Mouse (Mus musculus) kidney, postnatal 0 days (tissue): ENCODE results near the gene Slc25a4. TPM values are rescaled to one million over a fixed set of nuclear protein-coding genes. Genes with fewer than 3 reads are reported as not detected.

Source experiments
- ATAC-seq: fragments of 200-750 bp; cut with Nextera tagmentation; replicated peaks from 2 replicates; pipeline ENCODE4 v1.8.0; 2017; ENCODE audit warnings: low read depth, moderate number of reproducible peaks, moderate TSS enrichment, moderate library complexity; ENCODE audit not compliant: low FRiP score
- DNase-seq: peaks from one replicate; pipeline ENCODE4 v3.0.0-alpha.2; 2016; ENCODE audit warnings: low spot score
- H3K27ac ChIP-seq: fragments of 300-500 bp; sonication (generic); 2 replicates; pipeline ENCODE4 v1.5.1; 2014; ENCODE audit warnings: mild to moderate bottlenecking
- H3K27me3 ChIP-seq: fragments of 300-500 bp; sonication (generic); 2 replicates; pipeline ENCODE4 v1.6.1; 2014; ENCODE audit warnings: low read length, mixed read lengths; ENCODE audit not compliant: insufficient read depth
- H3K36me3 ChIP-seq: fragments of 300-500 bp; sonication (generic); 2 replicates; pipeline ENCODE4 v1.6.1; 2014; ENCODE audit warnings: low read length, mixed read lengths; ENCODE audit not compliant: insufficient read depth
- H3K4me1 ChIP-seq: fragments of 300-500 bp; sonication (generic); replicated peaks from 2 replicates; pipeline ENCODE4 v1.6.1; 2014; ENCODE audit warnings: antibody characterized with exemption, low read length, mixed read lengths; ENCODE audit not compliant: insufficient read depth
- H3K4me2 ChIP-seq: fragments of 300-500 bp; sonication (generic); 2 replicates; pipeline ENCODE4 v1.6.1; 2014; ENCODE audit warnings: mild to moderate bottlenecking, low read length, moderate library complexity, mixed read lengths
- H3K4me3 ChIP-seq: fragments of 300-500 bp; sonication (generic); replicated peaks from 2 replicates; pipeline ENCODE4 v1.5.1; 2014; ENCODE audit warnings: low read depth, low read length
- H3K9ac ChIP-seq: fragments of 300-500 bp; sonication (generic); 2 replicates; pipeline ENCODE4 v1.6.1; 2014; ENCODE audit warnings: low read depth, low read length
- H3K9me3 ChIP-seq: fragments of 300-500 bp; sonication (generic); replicated peaks from 2 replicates; pipeline ENCODE4 v1.6.1; 2016; ENCODE audit warnings: low read length, inconsistent platforms, mixed read lengths
- CTCF ChIP-seq: IDR thresholded peaks from 2 replicates; pipeline ENCODE4 v1.5.1; 2016; ENCODE audit warnings: antibody characterized with exemption, low read depth, mild to moderate bottlenecking, moderate library complexity
- WGBS: fragments of 180-500 bp; shearing (Covaris S2); extraction: QIAGEN DNeasy Blood & Tissue Kit; methylation state at CpG from one replicate; pipeline ENCODE4 v1.1.7; 2014; 5-methylcytosine and 5-hydroxymethylcytosine counted together
- polyA plus RNA-seq: library from polyadenylated mRNA; unstranded; fragments of >200 nt; fragmentation: Nextera tagmentation; extraction: Ambion mirVana; gene quantifications from 2 replicates; pipeline ENCODE4 v1.2.1, GENCODE M21; 2015

Slc25a4 gene
- polyA plus RNA-seq, 1 experiment from 2014 or later: 835 TPM

DNA sequence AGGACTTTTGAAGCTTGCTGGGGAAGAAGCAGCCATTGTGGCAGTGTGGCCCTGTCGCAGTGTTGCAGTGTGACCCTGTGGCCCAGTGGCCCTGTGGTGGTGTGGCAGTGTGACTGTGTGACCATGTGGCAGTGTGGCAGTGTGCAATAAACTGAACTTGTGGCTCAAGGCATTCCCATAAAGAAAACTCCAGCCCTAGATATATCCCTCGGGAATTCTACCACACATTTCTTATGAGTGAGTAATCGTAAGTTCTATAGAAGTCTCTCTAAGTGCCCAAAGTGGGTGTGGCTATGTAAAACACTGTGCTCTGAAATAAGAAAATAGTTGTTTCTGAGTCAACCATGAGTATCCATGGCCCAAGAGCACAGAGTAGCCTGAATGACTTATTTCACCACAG lies 14.4 kb upstream of the Slc25a4 start:
- no peak overlapping the region for H3K27ac ChIP-seq
- no peak overlapping the region for H3K4me2 ChIP-seq
- H3K36me3 ChIP-seq: no peaks in the 10 kb centered on the region
- H3K9ac ChIP-seq: no peak overlapping the region
- no peaks in the 10 kb centered on the region for H3K4me1 ChIP-seq
- DNase-seq (no peak), ATAC-seq (no peak)
- no peak overlapping the region for H3K4me3 ChIP-seq
- TF ChIP-seq CTCF: no peak
- H3K27me3 ChIP-seq: no peaks in the 10 kb centered on the region
- 59% methylated on average over 3 of the region's 3 CpGs for WGBS
- H3K9me3 ChIP-seq: no peaks in the 10 kb centered on the region

DNA sequence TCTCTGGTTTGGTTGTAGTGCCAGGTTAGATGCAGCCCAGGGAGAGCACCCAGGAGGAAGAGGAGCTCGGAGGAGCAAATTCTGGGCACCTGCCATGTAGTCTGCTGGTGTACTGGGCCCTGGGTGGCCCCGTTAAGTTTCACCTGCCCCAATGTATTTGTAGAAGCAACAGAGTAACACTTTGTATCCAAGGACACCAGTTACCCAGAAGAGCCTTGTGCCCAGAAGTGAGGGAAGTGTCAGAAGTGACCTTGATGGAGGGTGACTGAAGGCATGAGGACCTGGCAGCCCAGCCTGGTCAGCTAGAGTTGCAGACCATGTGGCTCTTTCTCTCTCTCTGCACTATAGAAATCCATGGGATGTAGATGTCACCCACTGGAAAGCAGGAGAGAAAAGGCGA lies 9.5 kb upstream of the Slc25a4 start:
- no peak overlapping the region for H3K9ac ChIP-seq
- H3K4me1 ChIP-seq: no peaks in the 10 kb centered on the region
- no peaks in the 10 kb centered on the region for H3K9me3 ChIP-seq
- DNase-seq: no peak
- H3K36me3 ChIP-seq: no peaks in the 10 kb centered on the region
- whole genome bisulfite sequencing: 75% methylated on average over 3 of the region's 3 CpGs
- no peak for TF ChIP-seq CTCF
- no peak for ATAC-seq
- no peak overlapping the region for H3K27ac ChIP-seq
- no peak overlapping the region for H3K4me2 ChIP-seq
- H3K4me3 ChIP-seq: no peak overlapping the region
- H3K27me3 ChIP-seq: no peaks in the 10 kb centered on the region

DNA sequence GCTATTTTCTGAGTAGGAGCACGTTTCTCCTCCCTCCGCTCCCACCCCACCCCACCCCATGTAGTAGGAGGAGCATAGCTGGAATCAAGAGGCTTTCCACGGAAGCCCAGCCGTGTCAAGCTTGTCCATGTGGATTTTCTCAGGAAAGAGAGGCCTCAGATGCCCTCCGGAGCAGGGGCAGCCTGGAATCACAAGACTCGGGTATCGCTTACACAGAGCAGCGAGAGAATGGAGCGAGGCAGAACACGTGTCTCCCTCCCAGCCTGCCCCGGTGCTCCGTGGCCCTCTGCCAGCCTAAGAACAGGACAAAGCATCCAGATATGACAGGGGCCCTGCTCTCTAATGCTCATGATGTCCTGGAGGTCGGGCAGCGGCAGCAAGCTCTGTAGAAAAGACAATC lies 5.8 kb upstream of the Slc25a4 start:
- Histone ChIP-seq H3K36me3 (no peaks in the 10 kb centered on the region), H3K9ac (peak overlapping the region; percentile 49), H3K4me1 (peaks cover 1% of the 10 kb centered on the region), H3K27me3 (no peaks in the 10 kb centered on the region), H3K9me3 (no peaks in the 10 kb centered on the region), H3K4me3 (peak overlapping the region; percentile 27), H3K4me2 (peak overlapping the region; percentile 58), H3K27ac (no peak overlapping the region)
- 2% methylated on average over 14 of the region's 14 CpGs for WGBS
- TF ChIP-seq CTCF: no peak
- ATAC-seq (peak; percentile 84), DNase-seq (peak; percentile 87)

DNA sequence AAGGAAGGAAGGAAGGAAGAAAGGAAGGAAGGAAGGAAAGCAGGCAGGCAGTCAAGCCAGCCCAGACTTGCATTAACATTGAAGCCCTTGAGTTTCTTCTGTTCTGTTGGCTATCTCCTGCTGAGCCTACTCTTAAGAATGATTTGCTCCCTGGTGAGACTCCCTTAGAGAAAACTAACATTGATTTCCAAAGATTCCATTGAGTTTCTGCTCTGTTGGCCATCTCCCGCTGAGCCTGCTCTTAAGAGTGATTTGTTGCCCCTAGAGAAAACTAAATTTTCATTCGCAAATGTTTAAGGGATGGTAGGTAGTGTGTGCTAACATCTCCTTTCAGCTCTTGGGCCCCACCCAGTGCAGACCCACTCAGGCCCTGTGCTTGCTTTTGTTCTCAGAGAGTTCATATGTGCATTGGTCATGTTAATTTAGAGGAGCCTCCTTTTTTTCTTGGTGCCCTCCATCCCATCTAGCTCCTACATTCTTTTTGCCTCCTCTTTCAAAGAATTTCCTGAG lies 2.9 kb upstream of the Slc25a4 start:
- Histone ChIP-seq H3K27ac (no peak overlapping the region), H3K4me3 (no peak overlapping the region), H3K27me3 (no peaks in the 10 kb centered on the region), H3K4me2 (no peak overlapping the region), H3K9me3 (no peaks in the 10 kb centered on the region), H3K9ac (no peak overlapping the region), H3K36me3 (peaks cover 2% of the 10 kb centered on the region; the same call in 1 of the 2 replicates), H3K4me1 (peaks cover 15% of the 10 kb centered on the region)
- TF ChIP-seq CTCF: no peak
- no peak for DNase-seq
- no peak for ATAC-seq
- WGBS: 55% methylated on average over 2 of the region's 2 CpGs

DNA sequence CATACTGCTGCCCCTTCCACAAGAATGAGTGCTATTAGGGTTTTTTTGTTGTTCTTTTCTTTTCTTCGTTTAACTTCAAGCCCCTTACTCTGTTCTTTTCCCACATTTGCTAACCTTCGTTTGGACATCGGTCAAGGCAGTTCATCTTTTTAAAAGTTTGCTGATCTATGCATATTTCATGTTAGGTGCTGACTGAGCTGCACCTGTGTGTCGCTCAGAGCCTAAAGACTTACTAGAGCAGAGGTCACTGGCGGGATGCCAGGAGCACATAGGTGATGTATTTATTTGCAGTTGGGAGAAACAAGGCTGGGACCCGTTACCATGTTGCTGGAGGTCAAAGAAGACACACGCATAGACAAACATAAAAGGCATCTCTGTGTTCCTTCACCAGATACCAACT lies 1.1 kb upstream of the Slc25a4 start:
- Histone ChIP-seq H3K9me3 (no peaks in the 10 kb centered on the region), H3K4me3 (no peak overlapping the region), H3K27ac (peak overlapping the region; percentile 98), H3K36me3 (peaks cover 20% of the 10 kb centered on the region; the same call in 1 of the 2 replicates), H3K9ac (no peak overlapping the region), H3K27me3 (no peaks in the 10 kb centered on the region), H3K4me1 (peaks cover 24% of the 10 kb centered on the region), H3K4me2 (peak overlapping the region; percentile 79; the same call in 1 of the 2 replicates)
- ATAC-seq: no peak
- no peak for DNase-seq
- WGBS: 39% methylated on average over 7 of the region's 7 CpGs
- TF ChIP-seq CTCF: no peak

DNA sequence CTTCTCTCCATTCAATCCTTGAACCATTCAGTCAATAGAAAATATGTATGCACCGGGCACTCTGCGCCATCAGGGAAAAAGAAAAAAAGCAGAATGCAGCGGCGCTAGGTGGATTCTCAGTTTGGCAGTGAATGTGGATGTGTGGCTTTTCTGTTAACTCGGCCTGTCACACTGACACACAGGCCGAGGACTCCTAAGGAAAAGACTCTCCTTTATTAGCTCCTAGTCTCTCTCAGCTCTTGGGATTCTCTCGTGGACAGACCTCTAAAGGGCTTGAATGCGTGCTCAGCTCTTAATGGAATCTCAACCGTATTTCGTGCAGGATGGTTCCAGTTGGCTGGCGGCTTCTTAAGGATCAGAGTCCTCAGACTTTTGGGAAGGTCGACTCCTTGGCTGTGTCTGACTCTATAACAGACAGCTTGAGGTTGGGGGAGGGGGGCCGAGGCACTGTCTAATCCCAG lies 557 bp upstream of the Slc25a4 start:
- peak overlapping the region; percentile 86 for H3K4me3 ChIP-seq
- ATAC-seq: no peak
- WGBS: 5% methylated on average over 13 of the region's 13 CpGs
- peak overlapping the region; percentile 98 for H3K27ac ChIP-seq
- peak overlapping the region; percentile 79 for H3K4me2 ChIP-seq
- H3K9ac ChIP-seq: peak overlapping the region; percentile 98; the same call in 1 of the 2 replicates
- H3K27me3 ChIP-seq: no peaks in the 10 kb centered on the region
- TF ChIP-seq CTCF: no peak
- peaks cover 24% of the 10 kb centered on the region for H3K36me3 ChIP-seq
- DNase-seq: peak; percentile 40
- H3K4me1 ChIP-seq: peaks cover 24% of the 10 kb centered on the region
- no peaks in the 10 kb centered on the region for H3K9me3 ChIP-seq

DNA sequence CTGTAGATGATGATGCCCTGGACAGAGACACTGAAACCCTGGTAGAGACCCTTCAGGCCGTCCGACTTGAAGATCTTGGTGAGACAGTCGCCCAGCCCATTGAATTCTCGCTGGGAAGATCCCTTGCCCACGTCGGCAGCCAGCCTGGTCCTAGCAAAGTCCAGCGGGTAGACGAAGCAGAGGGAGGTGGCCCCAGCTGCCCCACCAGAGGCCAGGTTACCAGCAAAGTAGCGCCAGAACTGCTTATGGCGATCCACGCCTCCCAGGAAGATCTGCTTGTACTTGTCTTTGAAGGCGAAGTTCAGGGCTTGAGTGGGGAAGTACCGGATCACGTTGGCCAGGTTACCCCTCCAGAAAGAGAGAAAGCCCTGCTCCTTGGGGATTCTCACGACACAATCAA lies 2.0 kb downstream of the Slc25a4 start:
- no peaks in the 10 kb centered on the region for H3K9me3 ChIP-seq
- DNase-seq (no peak), ATAC-seq (no peak)
- H3K27me3 ChIP-seq: no peaks in the 10 kb centered on the region
- peaks cover 44% of the 10 kb centered on the region for H3K36me3 ChIP-seq
- peak overlapping the region; percentile 79 for H3K4me2 ChIP-seq
- H3K4me3 ChIP-seq: peak overlapping the region; percentile 86
- TF ChIP-seq CTCF: no peak
- no peak overlapping the region for H3K27ac ChIP-seq
- 67% methylated on average over 15 of the region's 15 CpGs for WGBS
- peak overlapping the region; percentile 98; the same call in 1 of the 2 replicates for H3K9ac ChIP-seq
- H3K4me1 ChIP-seq: peaks cover 24% of the 10 kb centered on the region
